Mouse (Mus musculus) urinary bladder, postnatal 0 days (tissue): Measurements from ENCODE around the gene Sost. TPM values are rescaled to one million over a fixed set of nuclear protein-coding genes. Genes with fewer than 3 reads are reported as not detected.

Source experiments
- polyA plus RNA-seq: library from polyadenylated mRNA; unstranded; fragments of >200 nt; fragmentation: Nextera tagmentation; extraction: Ambion mirVana; gene quantifications from 2 replicates; pipeline ENCODE4 v1.2.1, GENCODE M21; 2015

Sost gene
- polyA plus RNA-seq: not detected in 2 replicates

DNA sequence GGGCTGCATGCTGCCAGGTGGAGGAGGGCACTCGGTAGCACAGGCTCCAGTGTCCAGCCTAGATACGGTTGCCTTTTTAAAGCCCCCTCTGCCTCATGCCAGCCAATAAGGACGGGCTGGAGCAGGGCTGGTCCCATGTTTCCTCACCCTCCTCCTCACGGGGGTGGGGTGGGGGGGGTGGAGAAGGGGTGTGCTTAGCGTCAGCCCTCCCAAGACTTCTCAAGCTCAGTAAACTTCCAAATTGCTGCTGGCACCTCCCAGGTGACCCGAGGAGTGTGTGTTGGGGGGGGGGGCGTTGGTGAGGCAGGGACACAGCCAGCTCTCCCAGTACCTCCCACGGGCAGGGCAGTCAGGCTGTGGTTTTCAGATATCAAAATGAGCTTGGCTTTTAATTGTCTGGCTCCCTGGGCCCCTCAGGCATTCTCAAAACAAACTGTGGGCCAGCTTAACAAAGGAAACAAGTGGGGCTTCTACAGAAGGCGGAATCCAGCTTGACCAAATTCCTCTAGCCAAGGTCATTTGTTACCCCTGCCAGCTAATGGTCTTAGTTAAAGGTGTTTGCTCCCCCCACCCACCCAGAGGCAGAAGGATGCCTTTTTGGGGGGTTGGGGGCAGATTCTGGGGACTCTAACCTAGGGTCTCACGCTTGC, at the start of gene Sost:
Sost (minus strand) TSS at position 51 of the 650 bp plus-strand sequence.

DNA sequence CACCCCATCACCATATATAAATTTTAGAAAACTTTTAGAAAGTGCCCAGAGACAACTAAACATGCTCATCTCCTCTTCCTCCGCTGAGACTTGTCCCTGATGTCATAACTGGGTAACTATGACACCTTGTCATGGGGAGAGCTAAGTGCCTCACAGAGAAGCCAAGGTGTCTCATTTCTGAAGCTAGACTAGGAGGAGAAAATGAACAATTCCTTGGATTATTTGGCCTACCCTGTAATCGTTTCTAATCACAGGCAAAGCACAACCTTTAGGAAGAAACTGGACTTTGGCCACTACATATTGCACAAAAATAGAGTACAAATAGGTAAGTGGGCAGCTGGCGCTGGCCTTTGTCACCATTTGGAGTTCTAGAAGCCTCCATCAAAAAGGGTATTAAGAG, 20.1 kb upstream of the Sost start, which contains the start of gene Dusp3:
Dusp3 (minus strand) TSS at position 101 of the 400 bp plus-strand sequence.

DNA sequence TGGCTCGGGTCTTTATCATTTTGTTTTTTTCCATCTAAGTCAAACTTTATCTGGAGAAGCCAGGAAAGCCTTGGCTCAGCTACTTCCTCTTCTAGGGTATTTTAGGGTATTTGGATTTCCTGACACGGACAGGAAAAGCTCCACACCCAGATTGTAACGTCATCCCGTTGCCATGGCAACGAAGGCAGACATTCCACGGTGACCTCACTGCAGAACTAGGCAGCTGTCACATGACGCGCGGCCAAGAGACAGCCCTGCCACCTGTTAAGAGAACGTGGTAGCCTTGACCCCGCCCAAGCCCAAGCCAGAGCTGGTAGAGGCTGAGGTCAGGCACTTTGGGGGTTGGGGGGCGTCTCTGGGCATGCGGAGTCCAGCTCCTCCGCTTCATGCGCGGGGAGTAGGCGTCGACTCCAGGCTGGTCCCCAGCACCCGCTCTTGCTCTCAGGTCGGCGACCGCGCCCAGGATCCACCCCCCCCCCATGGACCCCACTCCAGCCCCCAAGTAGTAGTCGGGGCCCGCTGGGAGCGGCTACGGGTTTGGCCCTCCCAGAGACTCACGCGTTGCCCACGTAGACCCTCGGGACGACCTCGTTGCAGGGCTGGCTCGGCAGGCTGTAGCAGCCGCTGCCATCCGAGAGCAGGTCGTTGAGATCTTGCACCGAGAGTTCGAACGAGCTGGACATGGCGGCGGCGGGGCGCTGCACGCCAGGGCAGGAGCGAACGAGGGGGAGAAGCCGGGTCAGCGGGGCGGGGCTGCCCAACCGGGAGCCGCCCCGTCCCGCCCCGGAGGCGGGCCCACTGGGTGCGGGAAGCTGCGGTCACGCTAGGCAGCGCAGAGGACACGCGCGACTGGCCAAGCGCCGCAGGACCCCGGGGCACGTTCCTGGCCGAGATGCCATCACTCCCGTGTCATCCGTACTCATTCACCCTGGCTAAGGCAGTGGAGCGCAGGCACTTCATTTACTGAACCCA, 17.5 kb upstream of the Sost start, which contains the start of gene Cfap97d1:
Cfap97d1 (plus strand) TSS at position 226 of the 972 bp plus-strand sequence.

Other genes starting within 250 kb of the Sost start
- gene Dhx8, start 234.1 kb downstream of the Sost start, polyA plus RNA-seq: 14.3 and 15.7 TPM in 2 replicates
- 0.33 and 0.63 TPM in 2 replicates for gene Etv4, start 181.6 kb downstream of the Sost start, polyA plus RNA-seq
- 2.7 and 2.9 TPM in 2 replicates for gene Meox1, start 72.6 kb downstream of the Sost start, polyA plus RNA-seq
- not detected in 2 replicates for gene Cfap97d1, start 17.3 kb upstream of the Sost start, polyA plus RNA-seq
- 38.7 and 42.9 TPM in 2 replicates for gene Dusp3, start 20.0 kb upstream of the Sost start, polyA plus RNA-seq
- gene Mpp3, start 61.4 kb upstream of the Sost start, polyA plus RNA-seq: 0.78 and 1.0 TPM in 2 replicates
- 1.5 and 1.9 TPM in 2 replicates for gene Cd300lg, start 74.5 kb upstream of the Sost start, polyA plus RNA-seq
- 2.7 and 3.5 TPM in 2 replicates for gene Mpp2, start 121.5 kb upstream of the Sost start, polyA plus RNA-seq
- not detected in 2 replicates for gene Ppy, start 134.3 kb upstream of the Sost start, polyA plus RNA-seq
- gene Pyy, start 140.8 kb upstream of the Sost start, polyA plus RNA-seq: not detected in 2 replicates
- 0.08 TPM in 1 of 2 replicates, not detected in the other for gene Nags, start 178.5 kb upstream of the Sost start, polyA plus RNA-seq
- gene Tmem101, start 189.4 kb upstream of the Sost start, polyA plus RNA-seq: 14.0 and 15.3 TPM in 2 replicates
- gene Lsm12, start 218.3 kb upstream of the Sost start, polyA plus RNA-seq: 88.2 and 95.7 TPM in 2 replicates
- gene G6pc3, start 222.6 kb upstream of the Sost start, polyA plus RNA-seq: 29.1 and 30.1 TPM in 2 replicates